Mouse (Mus musculus): ENCODE results near the gene 4930442H23Rik.

DNA sequence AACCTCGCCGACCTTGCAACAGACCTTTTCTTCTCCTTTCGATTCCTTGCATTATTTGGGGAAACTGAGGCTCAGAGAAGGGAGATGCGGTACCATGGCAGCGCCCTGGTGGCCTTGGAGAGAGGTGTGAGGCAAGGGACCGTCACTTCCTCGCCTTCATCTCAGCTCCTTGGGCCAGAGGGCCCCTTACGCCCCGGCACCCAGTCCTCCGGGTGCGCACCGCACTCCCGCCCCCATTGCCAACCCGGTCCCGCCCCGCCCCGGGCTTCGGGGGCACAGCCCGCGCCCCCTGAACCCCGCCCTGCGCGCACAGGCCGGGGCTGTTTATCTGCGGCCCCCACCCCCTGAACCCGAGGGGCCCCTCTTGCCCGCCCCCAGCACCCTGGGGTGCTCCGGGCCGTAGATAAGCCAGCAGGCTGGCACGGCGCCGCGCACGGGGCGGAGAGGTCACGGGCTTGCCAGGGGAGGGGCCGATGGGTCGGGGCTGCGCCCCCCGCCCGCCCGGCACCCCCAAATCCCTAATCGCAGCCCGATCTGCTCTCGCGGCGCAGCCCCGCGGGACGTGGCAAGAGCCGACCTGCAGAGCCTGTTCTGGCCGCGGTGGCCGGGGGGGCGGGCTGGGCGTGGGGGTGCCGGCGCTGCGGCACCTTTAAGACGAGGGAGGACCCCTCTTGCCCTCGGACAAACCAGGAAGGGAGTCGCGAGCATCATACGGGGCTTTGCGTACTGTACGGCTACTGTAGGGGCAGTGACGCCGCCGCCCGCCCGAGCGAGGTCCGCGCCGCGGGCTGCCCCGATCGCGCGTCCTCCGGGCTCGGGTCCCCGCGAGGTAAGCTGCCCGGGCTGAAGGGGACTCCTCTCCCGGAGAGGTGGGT is 47.6 kb downstream of the 4930442H23Rik start:
- TF ChIP-seq POLR2A (IDR thresholded peaks at IDR 0.05; ENCODE audit: extremely low read depth, insufficient read depth, low read length) (peak; percentile 43; the same call in 1 of the 2 replicates), CTCF (IDR thresholded peaks at IDR 0.05; ENCODE audit: extremely low read depth, insufficient read depth, low read length) (no peak)

Data from cortical plate, adult 2 months (tissue).